Mouse (Mus musculus) intestine, postnatal 0 days (tissue): ENCODE measurements around the gene Tnnc2. TPM values are rescaled to one million over a fixed set of nuclear protein-coding genes. Genes with fewer than 3 reads are reported as not detected.

Source experiments
- ATAC-seq: fragments of 200-750 bp; cut with Nextera tagmentation; 2 replicates; pipeline ENCODE4 v1.8.0; 2017; ENCODE audit warnings: mild to moderate bottlenecking, moderate TSS enrichment, moderate library complexity
- H3K27ac ChIP-seq: fragments of 300-500 bp; sonication (generic); 2 replicates; pipeline ENCODE4 v1.5.1; 2014; ENCODE audit warnings: mild to moderate bottlenecking, low read depth, low read length, moderate library complexity
- H3K27me3 ChIP-seq: fragments of 300-500 bp; sonication (generic); replicated peaks from 2 replicates; pipeline ENCODE4 v1.6.1; 2014; ENCODE audit warnings: low read length, mixed read lengths; ENCODE audit not compliant: control insufficient read depth, insufficient read depth
- H3K36me3 ChIP-seq: fragments of 300-500 bp; sonication (generic); 2 replicates; pipeline ENCODE4 v1.6.1; 2014; ENCODE audit warnings: mild to moderate bottlenecking, moderate library complexity; ENCODE audit not compliant: control insufficient read depth, insufficient read depth
- H3K4me1 ChIP-seq: fragments of 300-500 bp; sonication (generic); replicated peaks from 2 replicates; pipeline ENCODE4 v1.6.1; 2014; ENCODE audit warnings: antibody characterized with exemption, low read length, mixed read lengths; ENCODE audit not compliant: control insufficient read depth, insufficient read depth
- H3K4me2 ChIP-seq: fragments of 300-500 bp; sonication (generic); replicated peaks from 2 replicates; pipeline ENCODE4 v1.6.1; 2014; ENCODE audit warnings: low read depth, mild to moderate bottlenecking, moderate library complexity
- H3K4me3 ChIP-seq: fragments of 300-500 bp; sonication (generic); 2 replicates; pipeline ENCODE4 v1.5.1; 2014; ENCODE audit warnings: low read depth, low read length
- H3K9ac ChIP-seq: fragments of 300-500 bp; sonication (generic); 2 replicates; pipeline ENCODE4 v1.6.1; 2014; ENCODE audit warnings: mild to moderate bottlenecking, low read depth, low read length
- H3K9me3 ChIP-seq: fragments of 300-500 bp; sonication (generic); 2 replicates; pipeline ENCODE4 v1.6.1; 2016; ENCODE audit warnings: mixed run types; ENCODE audit not compliant: control insufficient read depth
- CTCF ChIP-seq: sonication (generic); IDR thresholded peaks from 2 replicates; pipeline ENCODE4 v1.5.1; 2016; ENCODE audit warnings: low read depth, mild to moderate bottlenecking, control low read depth, antibody characterized with exemption, moderate library complexity
- WGBS: fragments of 180-500 bp; shearing (Covaris S2); extraction: QIAGEN DNeasy Blood & Tissue Kit; methylation state at CpG from one replicate; pipeline ENCODE4 v1.1.7; 2014; 5-methylcytosine and 5-hydroxymethylcytosine counted together
- polyA plus RNA-seq: library from polyadenylated mRNA; unstranded; fragments of >200 nt; fragmentation: Nextera tagmentation; extraction: Ambion mirVana; gene quantifications from 2 replicates; pipeline ENCODE4 v1.2.1, GENCODE M21; 2015

Tnnc2 gene
- polyA plus RNA-seq, 1 experiment from 2014 or later: 0.51 TPM

- Histone ChIP-seq H3K9ac (no peak overlapping the region), H3K27ac (no peak overlapping the region), H3K4me2 (no peak overlapping the region), H3K9me3 (no peaks in the 10 kb centered on the region), H3K27me3 (no peaks in the 10 kb centered on the region), H3K4me1 (no peaks in the 10 kb centered on the region), H3K4me3 (no peak overlapping the region), H3K36me3 (peaks cover 61% of the 10 kb centered on the region)
- no peak for ATAC-seq
- no peak for TF ChIP-seq CTCF
- WGBS: 80% methylated on average over 3 of the region's 3 CpGs
Observed at GRCm38 (mm10) chr2:164765841-164766240, 13.9 kb downstream of the Tnnc2 start.

GRCm38 (mm10) chr2:164762593-164762992 lies 17.2 kb downstream of the Tnnc2 start:
- no peak for ATAC-seq
- no peaks in the 10 kb centered on the region for H3K27me3 ChIP-seq
- 82% methylated on average over 7 of the region's 7 CpGs for WGBS

GRCm38 (mm10) chr2:164761971-164762370 lies 17.8 kb downstream of the Tnnc2 start:
- Histone ChIP-seq H3K4me1 (no peaks in the 10 kb centered on the region), H3K9ac (no peak overlapping the region), H3K4me2 (no peak overlapping the region), H3K9me3 (no peaks in the 10 kb centered on the region), H3K4me3 (no peak overlapping the region), H3K27me3 (no peaks in the 10 kb centered on the region), H3K36me3 (peaks cover 85% of the 10 kb centered on the region), H3K27ac (no peak overlapping the region)
- TF ChIP-seq CTCF: no peak
- WGBS: 96% methylated on average over 4 of the region's 4 CpGs
- ATAC-seq: no peak

More at GRCm38 (mm10) chr2:164762593-164762992, 17.2 kb downstream of the Tnnc2 start:
- no peak for TF ChIP-seq CTCF
- Histone ChIP-seq H3K9me3 (no peaks in the 10 kb centered on the region), H3K4me3 (no peak overlapping the region), H3K4me2 (no peak overlapping the region), H3K36me3 (peaks cover 85% of the 10 kb centered on the region), H3K9ac (no peak overlapping the region), H3K4me1 (no peaks in the 10 kb centered on the region), H3K27ac (no peak overlapping the region)

- 95% methylated on average over 2 of the region's 2 CpGs for WGBS
- no peak for ATAC-seq
- H3K9me3 ChIP-seq: no peaks in the 10 kb centered on the region
Observed at GRCm38 (mm10) chr2:164761502-164761901, 18.3 kb downstream of the Tnnc2 start.

GRCm38 (mm10) chr2:164760059-164760833 lies 19.5 kb downstream of the Tnnc2 start:
- no peaks in the 10 kb centered on the region for H3K4me1 ChIP-seq

More at GRCm38 (mm10) chr2:164761502-164761901, 18.3 kb downstream of the Tnnc2 start:
- Histone ChIP-seq H3K36me3 (peaks cover 88% of the 10 kb centered on the region), H3K4me2 (no peak overlapping the region), H3K9ac (no peak overlapping the region), H3K4me3 (no peak overlapping the region), H3K27me3 (no peaks in the 10 kb centered on the region), H3K27ac (no peak overlapping the region), H3K4me1 (no peaks in the 10 kb centered on the region)
- TF ChIP-seq CTCF: no peak

GRCm38 (mm10) chr2:164758692-164759091 lies 21.1 kb downstream of the Tnnc2 start:
- Histone ChIP-seq H3K4me1 (no peaks in the 10 kb centered on the region), H3K27me3 (no peaks in the 10 kb centered on the region), H3K27ac (no peak overlapping the region), H3K9ac (no peak overlapping the region), H3K9me3 (no peaks in the 10 kb centered on the region), H3K4me2 (no peak overlapping the region), H3K4me3 (no peak overlapping the region), H3K36me3 (peaks cover 96% of the 10 kb centered on the region)
- TF ChIP-seq CTCF: no peak
- no peak for ATAC-seq
- WGBS: 69% methylated on average over 1 of the region's 1 CpGs

More at GRCm38 (mm10) chr2:164760059-164760833, 19.5 kb downstream of the Tnnc2 start:
- Histone ChIP-seq H3K27ac (no peak overlapping the region), H3K27me3 (no peaks in the 10 kb centered on the region), H3K4me3 (no peak overlapping the region), H3K9ac (no peak overlapping the region), H3K4me2 (no peak overlapping the region), H3K36me3 (peaks cover 88% of the 10 kb centered on the region), H3K9me3 (no peaks in the 10 kb centered on the region)
- WGBS: 77% methylated on average over 4 of the region's 4 CpGs
- ATAC-seq: no peak
- TF ChIP-seq CTCF: no peak
